Mouse (Mus musculus) layer of hippocampus, postnatal 10 days (tissue): ENCODE data around the gene Ccdc148. TPM values are rescaled to one million over a fixed set of nuclear protein-coding genes. Genes with fewer than 3 reads are reported as not detected.

Source experiments
- DNase-seq, 2 experiments: peaks; one replicate each; pipeline ENCODE4 v3.0.0; 2021; ENCODE audit warnings: low spot score in 2 of 2
- total RNA-seq, 2 experiments: library from RNA; stranded (reverse); gene quantifications; 2 replicates each; pipeline ENCODE4 v1.2.3; 2021

Gene Ccdc148
- total RNA-seq, 2 experiments from 2014 or later = 11.9 to 12.0 TPM

DNA sequence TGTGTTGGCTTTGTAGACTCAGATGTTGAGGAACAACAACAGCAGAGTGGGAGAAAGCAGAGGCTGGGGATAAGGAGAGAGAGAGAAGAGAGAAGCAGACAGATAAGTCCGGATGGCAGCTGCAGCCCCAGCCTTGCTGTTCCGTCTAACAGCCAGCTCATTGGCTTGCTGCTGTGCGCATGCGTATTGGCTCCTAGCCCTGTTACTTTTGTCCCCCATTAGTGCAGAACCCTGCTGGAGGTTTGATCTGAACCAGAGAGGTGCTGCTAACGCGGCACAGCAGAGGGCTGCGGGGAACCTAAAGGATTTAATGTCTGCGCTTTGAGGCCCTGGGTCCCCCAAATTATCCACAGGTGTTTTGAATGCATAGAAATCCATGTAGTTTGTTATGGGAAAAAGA is 373.8 kb downstream of the Ccdc148 start:
- DNase-seq = peak; percentile 29 to 43

DNA sequence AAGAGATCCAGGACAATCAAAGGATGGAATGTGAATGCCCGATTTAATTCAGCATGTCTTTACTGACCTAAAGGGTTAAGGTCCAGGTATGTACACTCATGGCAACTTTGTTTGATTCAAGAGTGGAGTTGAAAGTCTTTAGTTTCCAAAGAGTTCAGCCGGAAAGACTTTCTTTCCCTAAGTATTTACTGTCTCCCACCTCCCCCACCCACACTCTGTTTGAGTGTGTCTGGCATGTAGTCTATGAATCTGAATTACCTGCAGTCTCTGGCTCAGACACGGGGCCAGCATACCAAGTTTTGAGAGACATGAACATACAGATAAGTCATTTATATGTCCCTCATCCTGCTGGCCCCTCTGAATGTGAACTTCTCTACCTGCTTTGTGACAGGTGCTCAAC is 374.3 kb downstream of the Ccdc148 start:
- DNase-seq = no peak

DNA sequence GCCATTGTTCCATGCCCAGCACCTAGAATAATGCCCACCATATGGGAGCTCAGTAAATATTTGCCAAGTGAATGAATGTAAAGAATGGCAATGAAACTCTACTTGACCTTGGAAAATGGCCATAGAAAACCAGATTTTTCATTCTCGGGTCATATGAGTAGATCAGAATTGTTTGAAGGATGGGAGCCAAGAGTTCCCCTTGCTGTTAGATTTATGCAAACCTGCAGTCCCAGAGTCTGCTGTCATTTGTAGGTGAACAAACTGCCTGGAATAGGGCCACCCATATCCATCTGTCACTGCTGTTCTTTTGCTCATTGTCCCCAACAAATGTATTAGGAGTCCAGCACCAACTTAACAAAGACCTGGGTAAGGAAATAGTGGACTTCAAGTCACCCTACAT is 377.0 kb downstream of the Ccdc148 start:
- no peak for DNase-seq

DNA sequence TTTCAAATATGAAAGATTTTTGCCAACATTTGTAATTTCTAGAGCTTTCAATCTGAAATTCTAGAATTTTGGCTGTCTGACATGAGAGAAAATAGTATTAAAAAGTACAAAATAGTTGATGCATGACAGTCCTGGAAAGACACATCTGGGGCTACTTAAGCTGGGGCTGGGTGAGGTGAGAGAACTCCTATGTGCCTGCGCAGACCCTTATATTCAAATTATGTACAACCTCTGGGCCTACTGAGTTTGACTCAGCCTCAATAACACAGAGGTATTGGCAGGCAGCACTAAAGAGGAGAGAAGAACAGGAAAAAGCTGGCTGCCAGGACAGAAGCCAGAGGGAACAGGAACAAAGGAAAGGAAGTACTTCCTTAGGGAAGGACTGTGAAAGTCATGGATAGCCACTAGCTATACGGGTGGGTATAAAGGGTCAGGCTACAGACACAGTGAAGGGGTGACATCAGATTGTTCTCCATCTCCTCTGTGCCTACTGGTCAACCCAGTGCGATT is 381.4 kb downstream of the Ccdc148 start:
- no peak for DNase-seq

DNA sequence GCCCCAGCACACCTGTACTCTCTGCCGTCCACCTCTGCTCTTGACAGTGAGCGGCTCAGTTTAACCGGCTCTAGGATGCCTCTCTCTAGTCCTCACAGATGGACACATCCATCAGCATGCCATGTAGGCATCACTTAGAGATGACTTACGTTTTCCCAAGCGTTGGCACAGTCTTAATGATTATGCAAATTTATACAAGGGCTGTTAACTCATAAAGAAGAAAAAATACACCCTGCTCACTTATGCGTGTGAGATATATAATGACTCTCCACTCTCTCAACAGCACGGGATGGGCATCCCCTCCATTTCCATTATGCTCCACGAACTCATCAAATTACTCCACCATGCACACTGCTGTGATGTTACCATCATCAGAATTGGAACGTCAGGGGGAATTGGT is 386.6 kb downstream of the Ccdc148 start:
- no peak for DNase-seq

Other genes with a start within 250 kb of the Ccdc148 start
- gene Pkp4, start 167 bp upstream of the Ccdc148 start, total RNA-seq = 100 to 1,000 TPM; 207 to 238 TPM